11 mouse cellular contexts compared by ENCODE assay signal in genomic region chr4:23602294-23602932, GRCm38 (mm10).
A peak's percentile ranks its signal among the peaks of the same experiment; 100 is the strongest.
DNase-seq lines count a peak whose midpoint lies in the region; ATAC-seq and TF ChIP-seq lines count a peak whose summit lies in the region.
"Had no signal": no experiment of that assay in that cellular context is flagged by ENCODE, and none has a peak within 500 bp of the region (broad histone marks: within the 10 kb centered on the region; RNA-seq: fewer than 3 reads in every experiment).

No protein-coding gene starts in this region.

- no peak for TF ChIP-seq CTCF in brain, embryonic 14.5 days (IDR thresholded peaks at IDR 0.05; ENCODE audit: borderline replicate concordance, extremely low read depth, insufficient read depth, insufficient read length)
- no peak for TF ChIP-seq CTCF in midbrain, postnatal 0 days (IDR thresholded peaks at IDR 0.05)
- no peak for TF ChIP-seq CTCF in liver, postnatal 0 days (IDR thresholded peaks at IDR 0.05; ENCODE audit: low read depth)

- 72% methylated on average over 9 of the region's 9 CpGs for WGBS in forebrain, embryonic 10.5 days
- WGBS in hindbrain, embryonic 14.5 days = 12% methylated on average over 9 of the region's 9 CpGs
- 11% methylated on average over 9 of the region's 9 CpGs for WGBS in midbrain, postnatal 0 days
- WGBS in liver, embryonic 12.5 days (ENCODE audit: insufficient replicate concordance) = 82% methylated on average over 9 of the region's 9 CpGs
- WGBS in liver, postnatal 0 days (ENCODE audit: insufficient replicate concordance) = 80% methylated on average over 9 of the region's 9 CpGs

- no peak for TF ChIP-seq POLR2A in brain, embryonic 14.5 days (IDR thresholded peaks at IDR 0.05; ENCODE audit: borderline replicate concordance, extremely low read depth, insufficient read depth, insufficient read length, poor library complexity, severe bottlenecking)

- peak; percentile 87 for ATAC-seq in hindbrain, embryonic 14.5 days (ENCODE audit: low FRiP score)
- peak; percentile 85 for ATAC-seq in midbrain, postnatal 0 days (ENCODE audit: low FRiP score)
- ATAC-seq in liver, embryonic 12.5 days = no peak
- ATAC-seq in liver, postnatal 0 days = no peak
- ATAC-seq: intestine, embryonic 16.5 days had no signal

- no peaks in the 10 kb centered on the region for H3K9me3 ChIP-seq in forebrain, embryonic 10.5 days
- no peaks in the 10 kb centered on the region for H3K9me3 ChIP-seq in hindbrain, embryonic 14.5 days (ENCODE audit: control insufficient read depth, low read length)
- no peaks in the 10 kb centered on the region for H3K9me3 ChIP-seq in midbrain, postnatal 0 days (ENCODE audit: low read length)
- no peaks in the 10 kb centered on the region for H3K9me3 ChIP-seq in liver, embryonic 12.5 days (replicated peaks)
- H3K9me3 ChIP-seq in liver, postnatal 0 days (ENCODE audit: low read length) = no peaks in the 10 kb centered on the region

- peak overlapping the region; percentile 68 for H3K27ac ChIP-seq in forebrain, embryonic 10.5 days
- peak overlapping the region; percentile 85 for H3K27ac ChIP-seq in hindbrain, embryonic 14.5 days
- peak overlapping the region; percentile 69 for H3K27ac ChIP-seq in midbrain, postnatal 0 days (ENCODE audit: low read depth, low read length)
- no peak overlapping the region for H3K27ac ChIP-seq in liver, embryonic 12.5 days
- no peak overlapping the region for H3K27ac ChIP-seq in liver, postnatal 0 days (ENCODE audit: low read depth)

- H3K4me2 ChIP-seq in hindbrain, embryonic 14.5 days (replicated peaks) = peak overlapping the region; percentile 53
- peak overlapping the region; percentile 45 for H3K4me2 ChIP-seq in midbrain, postnatal 0 days (ENCODE audit: low read depth, low read length, poor library complexity, severe bottlenecking)
- no peak overlapping the region for H3K4me2 ChIP-seq in liver, embryonic 12.5 days
- H3K4me2 ChIP-seq in liver, postnatal 0 days (ENCODE audit: low read depth, low read length) = no peak overlapping the region
- H3K4me2 ChIP-seq: lung, embryonic 14.5 days had no signal

- peak; percentile 92 for DNase-seq in brain, embryonic 14.5 days (ENCODE audit: low read depth)
- DNase-seq in forebrain, embryonic 10.5 days (ENCODE audit: extremely low spot score, low spot score) = no peak
- peak; percentile 70 for DNase-seq in hindbrain, embryonic 14.5 days (ENCODE audit: low spot score)
- DNase-seq in midbrain, postnatal 0 days (ENCODE audit: low spot score) = peak; percentile 74
- no peak for DNase-seq in spleen, postnatal 10 days (ENCODE audit: low spot score in 2 of 2)
- DNase-seq in liver, postnatal 0 days = no peak
- DNase-seq: cerebellum, postnatal 36 days; gastrocnemius, postnatal 10 days had no signal

- H3K4me3 ChIP-seq in forebrain, embryonic 10.5 days = peak overlapping the region; percentile 29; the same call in 1 of the 2 replicates
- H3K4me3 ChIP-seq in hindbrain, embryonic 14.5 days (replicated peaks; ENCODE audit: low read length) = peak overlapping the region; percentile 22
- peak overlapping the region; percentile 28 for H3K4me3 ChIP-seq in midbrain, postnatal 0 days (ENCODE audit: low read depth, low read length)
- H3K4me3 ChIP-seq in liver, embryonic 12.5 days = no peak overlapping the region
- H3K4me3 ChIP-seq in liver, postnatal 0 days (ENCODE audit: low read depth, low read length) = no peak overlapping the region

- peaks cover under 1% of the 10 kb centered on the region; the same call in 1 of the 2 replicates for H3K27me3 ChIP-seq in forebrain, embryonic 10.5 days (ENCODE audit: poor library complexity, severe bottlenecking)
- no peaks in the 10 kb centered on the region for H3K27me3 ChIP-seq in hindbrain, embryonic 14.5 days (ENCODE audit: control insufficient read depth, insufficient read depth, low read length)
- H3K27me3 ChIP-seq in midbrain, postnatal 0 days (ENCODE audit: insufficient read depth, low read length) = no peaks in the 10 kb centered on the region
- no peaks in the 10 kb centered on the region for H3K27me3 ChIP-seq in liver, embryonic 12.5 days (replicated peaks)
- H3K27me3 ChIP-seq in liver, postnatal 0 days (ENCODE audit: insufficient read depth, low read length) = no peaks in the 10 kb centered on the region

- peaks cover 35% of the 10 kb centered on the region for H3K4me1 ChIP-seq in forebrain, embryonic 10.5 days
- H3K4me1 ChIP-seq in hindbrain, embryonic 14.5 days (replicated peaks; ENCODE audit: control insufficient read depth, insufficient read depth, low read length) = peaks cover 32% of the 10 kb centered on the region; the same call in 1 of the 2 replicates
- H3K4me1 ChIP-seq in midbrain, postnatal 0 days (ENCODE audit: insufficient read depth, low read length) = peaks cover 5% of the 10 kb centered on the region; the same call in 1 of the 2 replicates
- H3K4me1 ChIP-seq in liver, embryonic 12.5 days = no peaks in the 10 kb centered on the region
- H3K4me1 ChIP-seq in liver, postnatal 0 days (ENCODE audit: insufficient read depth) = no peaks in the 10 kb centered on the region

- no peak for TF ChIP-seq EP300 in liver, postnatal 0 days (IDR thresholded peaks at IDR 0.05; ENCODE audit: low read depth)

- no peaks in the 10 kb centered on the region for H3K36me3 ChIP-seq in forebrain, embryonic 10.5 days (replicated peaks)
- no peaks in the 10 kb centered on the region for H3K36me3 ChIP-seq in hindbrain, embryonic 14.5 days (replicated peaks; ENCODE audit: control insufficient read depth, insufficient read depth)
- H3K36me3 ChIP-seq in midbrain, postnatal 0 days (ENCODE audit: insufficient read depth, low read length) = no peaks in the 10 kb centered on the region
- H3K36me3 ChIP-seq in liver, embryonic 12.5 days = no peaks in the 10 kb centered on the region
- H3K36me3 ChIP-seq in liver, postnatal 0 days (replicated peaks; ENCODE audit: insufficient read depth, low read length) = no peaks in the 10 kb centered on the region

- peak overlapping the region; percentile 60 for H3K9ac ChIP-seq in hindbrain, embryonic 14.5 days
- H3K9ac ChIP-seq in midbrain, postnatal 0 days (replicated peaks; ENCODE audit: low read length, poor library complexity, severe bottlenecking) = peak overlapping the region; percentile 36
- H3K9ac ChIP-seq in liver, embryonic 12.5 days = no peak overlapping the region
- no peak overlapping the region for H3K9ac ChIP-seq in liver, postnatal 0 days (replicated peaks)
- H3K9ac ChIP-seq: lung, embryonic 14.5 days had no signal

Comparison
In these comparisons a context has a peak if more than half of its experiments do, and no peak if none do; other contexts are left out.
1. DNase-seq: peak in brain, embryonic 14.5 days (single experiment), hindbrain, embryonic 14.5 days (single experiment) and midbrain, postnatal 0 days (single experiment); none in forebrain, embryonic 10.5 days (single experiment), spleen, postnatal 10 days (0 of 2) and liver, postnatal 0 days (single experiment).
2. H3K27ac ChIP-seq: peak in forebrain, embryonic 10.5 days (single experiment), hindbrain, embryonic 14.5 days (single experiment) and midbrain, postnatal 0 days (single experiment); none in liver, embryonic 12.5 days (single experiment) and liver, postnatal 0 days (single experiment).
3. H3K4me3 ChIP-seq: peak in forebrain, embryonic 10.5 days (single experiment), hindbrain, embryonic 14.5 days (single experiment) and midbrain, postnatal 0 days (single experiment); none in liver, embryonic 12.5 days (single experiment) and liver, postnatal 0 days (single experiment).
4. ATAC-seq: peak in hindbrain, embryonic 14.5 days (single experiment) and midbrain, postnatal 0 days (single experiment); none in liver, embryonic 12.5 days (single experiment) and liver, postnatal 0 days (single experiment).
5. H3K4me2 ChIP-seq: peak in hindbrain, embryonic 14.5 days (single experiment) and midbrain, postnatal 0 days (single experiment); none in liver, embryonic 12.5 days (single experiment) and liver, postnatal 0 days (single experiment).
6. H3K9ac ChIP-seq: peak in hindbrain, embryonic 14.5 days (single experiment) and midbrain, postnatal 0 days (single experiment); none in liver, embryonic 12.5 days (single experiment) and liver, postnatal 0 days (single experiment).